Mouse (Mus musculus) stomach, postnatal 0 days (tissue): ENCODE results near the gene Ipo5.

Experiments used
- CTCF ChIP-seq: IDR thresholded peaks from 2 replicates; pipeline ENCODE4 v1.5.1; 2016; ENCODE audit warnings: antibody characterized with exemption, low read depth, mild to moderate bottlenecking, moderate library complexity
- EP300 ChIP-seq: optimal IDR thresholded peaks from 2 replicates; pipeline ENCODE3; 2016; ENCODE audit warnings: antibody characterized with exemption

- no peak for TF ChIP-seq CTCF
- no peak for TF ChIP-seq EP300
These were observed 40.3 kb upstream of the Ipo5 start for GRCm38 (mm10) chr14:120870736-120871135.
